Mouse (Mus musculus): ENCODE data around the gene Garnl3.

Gene Garnl3

DNA sequence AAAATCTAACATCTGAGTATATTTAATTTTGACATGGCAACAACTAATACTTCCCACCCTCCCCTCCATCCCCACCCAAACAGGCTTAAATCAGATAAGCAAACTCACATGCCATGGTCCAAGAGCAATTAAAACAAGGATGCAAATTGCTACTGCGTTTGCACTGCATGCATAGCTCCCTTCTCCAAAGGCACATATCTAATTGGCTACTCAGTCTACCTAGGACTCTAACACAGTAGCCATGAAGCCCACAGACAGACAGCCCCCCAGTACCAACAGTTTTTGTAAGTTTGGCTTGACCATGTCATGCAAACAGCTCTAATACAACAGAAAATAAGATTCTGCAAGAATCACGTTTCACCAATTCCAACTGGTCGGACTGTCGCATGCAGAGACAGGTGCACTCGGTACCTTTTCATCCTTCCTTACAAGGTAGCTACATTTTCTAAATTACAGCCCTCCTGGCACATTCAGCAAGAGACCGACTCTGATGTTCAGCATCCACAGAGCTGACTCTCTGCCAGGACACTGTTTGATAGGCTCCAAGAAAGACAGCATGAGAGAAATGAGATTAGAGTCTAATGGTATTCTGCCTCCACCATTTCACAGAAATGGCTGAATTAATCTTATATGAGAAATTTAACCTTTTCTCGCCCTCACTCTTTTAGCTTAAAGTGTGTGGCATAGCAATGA lies 44.6 kb downstream of the Garnl3 start:
- DNase-seq (ENCODE audit: low spot score): no peak

DNA sequence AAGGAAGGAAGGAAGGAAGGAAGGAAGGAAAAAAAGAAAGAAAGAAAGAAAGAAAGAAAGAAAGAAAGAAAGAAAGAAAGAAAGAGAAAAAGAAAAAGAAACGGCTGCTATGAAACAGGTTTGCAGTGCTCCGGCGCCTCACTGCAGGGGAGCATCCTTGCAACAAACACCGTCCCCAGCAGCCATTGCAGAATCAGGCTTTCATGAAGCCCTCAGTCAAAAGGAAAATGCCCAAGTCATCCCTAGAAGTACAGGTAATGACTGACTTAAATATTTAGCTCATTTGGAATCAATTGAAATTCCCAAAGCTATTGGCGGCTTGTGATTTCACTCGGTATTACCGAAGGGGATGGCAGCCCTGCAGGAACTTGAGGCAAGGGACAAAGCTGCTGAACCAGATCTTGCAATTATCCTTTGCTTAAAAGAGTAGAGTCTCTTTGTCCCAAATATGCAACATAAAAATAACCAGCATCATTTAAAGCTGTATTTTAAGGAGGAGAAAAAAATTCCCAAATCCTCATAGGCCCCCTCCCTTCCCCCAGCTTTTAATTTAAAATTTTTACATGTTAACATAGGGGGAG lies 45.3 kb downstream of the Garnl3 start:
- no peak for DNase-seq (ENCODE audit: low spot score)

DNA sequence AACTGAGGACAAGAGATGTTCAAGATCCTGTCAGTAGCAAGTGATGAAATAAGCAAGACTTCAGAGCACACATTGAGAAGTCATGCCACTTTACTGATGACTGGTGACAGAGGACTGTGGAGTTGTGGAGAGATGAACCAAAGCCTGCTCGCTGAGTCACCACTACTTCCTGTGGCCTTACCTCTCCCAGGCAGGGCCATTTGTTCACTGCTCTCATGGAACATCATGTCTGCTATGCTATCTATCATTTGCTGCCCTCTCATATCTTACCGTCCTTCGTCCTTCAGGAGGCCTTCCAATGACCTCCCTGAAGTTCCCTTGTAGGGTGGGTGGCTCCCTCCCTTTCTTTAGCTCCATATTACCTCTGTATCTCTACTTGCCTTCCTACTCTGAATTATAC lies 47.2 kb downstream of the Garnl3 start:
- DNase-seq (ENCODE audit: low spot score): no peak

DNA sequence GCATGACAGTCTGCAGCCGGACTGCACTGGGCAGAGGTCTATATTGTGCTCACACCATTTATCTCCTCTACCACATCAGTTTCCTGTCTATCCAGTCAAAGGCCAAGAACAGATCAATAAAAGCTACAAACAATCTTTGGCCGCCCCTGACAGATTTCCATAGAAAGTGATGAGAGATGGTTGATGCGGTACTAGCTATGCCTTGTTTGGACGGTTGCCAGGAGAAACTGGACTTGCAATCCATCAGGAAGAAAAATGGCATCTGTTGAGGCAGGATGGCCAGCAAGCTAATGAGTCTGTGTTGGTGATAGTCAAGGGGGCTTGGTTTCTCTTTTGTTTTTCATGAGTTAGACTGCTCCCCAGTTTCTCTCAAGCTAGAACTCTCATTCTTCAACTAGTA lies 51.3 kb downstream of the Garnl3 start:
- no peak for DNase-seq (ENCODE audit: low spot score)

DNA sequence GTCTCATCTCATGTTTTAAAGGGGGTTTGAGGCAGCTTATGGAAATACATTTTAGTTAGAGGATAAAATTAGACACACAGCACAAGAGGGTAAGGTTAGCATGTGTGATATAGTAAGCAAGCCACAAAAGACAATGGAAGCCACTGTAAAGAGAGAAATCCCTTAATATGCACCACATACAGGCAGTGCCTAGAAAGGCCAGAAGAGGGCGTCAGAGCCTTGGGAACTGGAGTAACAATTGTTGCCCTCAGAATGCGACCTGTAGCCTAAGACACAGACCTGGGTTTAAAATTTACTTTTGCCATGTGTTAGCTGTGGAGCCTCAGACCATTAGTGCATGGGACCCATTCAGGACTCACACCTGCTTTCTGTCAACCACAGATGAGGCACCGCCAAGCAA lies 54.2 kb downstream of the Garnl3 start:
- peak; percentile 60 for DNase-seq (ENCODE audit: low spot score)

DNA sequence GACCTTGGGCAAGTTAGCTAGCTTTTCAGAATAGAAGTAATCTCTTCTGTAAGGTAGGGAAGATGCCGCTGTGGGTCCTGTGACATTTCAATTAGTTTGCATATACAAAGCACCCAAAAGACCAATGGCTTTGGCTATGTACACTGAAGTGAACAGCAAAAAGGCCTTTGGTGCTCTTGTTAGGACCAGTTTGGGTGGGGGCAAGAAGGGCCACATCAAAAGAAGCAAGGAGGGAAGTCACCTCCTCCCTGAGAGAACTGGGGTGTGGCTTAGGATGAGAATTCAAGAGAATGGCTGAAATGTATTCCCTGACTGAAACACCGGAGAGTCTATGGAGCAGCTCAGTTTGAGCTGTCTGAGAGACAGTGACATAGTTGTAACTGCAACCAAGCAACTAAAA lies 56.5 kb downstream of the Garnl3 start:
- no peak for DNase-seq (ENCODE audit: low spot score)

DNA sequence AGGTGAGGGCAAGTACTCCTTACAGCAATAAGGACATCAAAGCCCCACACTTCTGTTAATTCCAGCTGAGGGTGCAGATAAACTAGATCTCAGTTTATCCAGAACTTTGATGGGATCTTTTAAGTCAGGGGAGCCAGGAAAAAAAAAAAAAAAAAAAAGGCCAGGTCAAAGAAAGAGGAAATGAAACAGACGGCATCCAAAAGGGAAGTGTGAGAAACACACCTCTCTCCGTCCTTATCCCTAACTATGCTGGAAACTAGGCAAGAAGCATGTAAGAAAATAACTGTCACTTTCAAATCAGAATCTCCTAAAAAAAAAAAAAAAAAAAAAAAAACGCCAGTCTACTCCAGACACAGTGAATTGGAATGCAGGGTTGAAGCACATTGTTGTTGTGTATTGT lies 57.3 kb downstream of the Garnl3 start:
- DNase-seq (ENCODE audit: low spot score): no peak

DNA sequence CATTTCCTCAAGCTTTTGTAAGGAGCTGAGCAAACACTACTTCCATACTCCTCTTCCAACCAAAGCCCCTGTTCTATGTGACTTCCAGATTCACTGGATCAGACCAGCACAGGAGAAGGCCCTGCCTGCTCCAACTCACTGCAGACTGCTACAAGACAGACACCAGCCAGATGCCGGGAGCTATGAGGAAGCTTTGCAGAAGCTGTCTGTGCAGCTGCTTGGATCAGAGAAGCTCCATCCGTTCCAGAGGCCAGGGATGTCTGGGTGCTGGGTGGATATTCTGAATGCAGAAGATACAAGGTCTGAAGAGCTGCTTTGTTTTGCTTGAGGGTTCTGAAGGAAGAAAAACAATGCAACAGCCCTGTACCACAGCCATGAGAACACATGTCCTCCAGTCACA lies 59.1 kb downstream of the Garnl3 start:
- DNase-seq (ENCODE audit: low spot score): peak; percentile 28

DNA sequence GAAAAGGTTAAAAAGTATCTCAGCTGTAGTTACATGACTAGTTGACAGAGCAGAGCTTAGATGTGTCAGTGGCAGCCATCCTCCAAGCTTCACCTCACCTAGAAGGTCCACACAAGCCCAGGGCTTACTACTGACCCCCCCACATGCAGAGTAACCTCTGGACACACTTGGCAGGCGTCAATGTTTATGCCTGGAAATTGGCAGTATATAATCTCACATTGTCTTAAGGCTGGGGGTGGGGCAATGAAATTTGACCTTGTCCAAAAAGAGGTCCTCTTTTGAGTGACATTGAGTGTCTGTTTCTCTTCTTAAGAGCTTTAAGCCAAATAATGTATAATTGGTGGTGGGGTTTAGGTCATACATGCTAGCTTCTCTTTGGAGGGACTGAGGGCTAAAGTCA lies 65.8 kb downstream of the Garnl3 start:
- no peak for DNase-seq (ENCODE audit: low spot score)

DNA sequence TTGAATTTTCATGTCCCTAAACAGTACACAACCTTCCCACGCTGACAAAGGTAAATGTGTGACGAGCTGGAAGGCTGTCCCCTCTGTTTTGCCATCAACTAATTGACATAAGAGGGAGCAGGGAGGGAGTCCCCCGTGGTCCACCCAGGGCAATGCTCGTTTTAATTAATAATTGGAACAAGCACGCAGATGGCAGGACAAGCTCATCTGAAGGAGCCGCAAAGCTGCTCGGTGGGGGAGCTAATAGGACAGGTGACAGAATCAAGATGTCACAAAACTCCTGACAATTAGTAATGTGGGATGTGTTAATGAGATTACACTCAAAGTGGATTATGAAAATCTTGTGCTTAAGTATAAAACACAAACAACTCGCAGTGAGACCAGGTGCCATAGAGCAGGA lies 68.7 kb downstream of the Garnl3 start:
- no peak for DNase-seq (ENCODE audit: low spot score)

DNA sequence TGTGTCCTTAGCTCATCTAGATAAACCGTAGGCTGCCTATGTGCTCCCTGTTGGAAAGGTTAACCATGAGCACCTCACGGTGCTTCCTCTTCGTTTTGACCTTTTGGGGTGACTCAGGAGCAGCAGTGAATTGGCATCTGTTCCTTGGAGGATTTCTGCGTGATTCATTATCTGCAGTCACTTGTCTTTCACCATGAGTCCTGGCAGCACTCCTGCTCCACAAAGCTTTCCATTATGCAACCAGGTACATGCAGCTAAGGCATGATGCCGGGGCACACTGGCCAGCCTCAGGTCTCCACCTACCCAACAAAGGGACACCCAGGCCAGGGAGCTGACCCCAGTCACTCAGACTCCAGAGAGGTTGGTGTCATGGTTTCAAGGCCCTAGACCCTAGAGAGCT lies 72.5 kb downstream of the Garnl3 start:
- DNase-seq (ENCODE audit: low spot score): no peak

DNA sequence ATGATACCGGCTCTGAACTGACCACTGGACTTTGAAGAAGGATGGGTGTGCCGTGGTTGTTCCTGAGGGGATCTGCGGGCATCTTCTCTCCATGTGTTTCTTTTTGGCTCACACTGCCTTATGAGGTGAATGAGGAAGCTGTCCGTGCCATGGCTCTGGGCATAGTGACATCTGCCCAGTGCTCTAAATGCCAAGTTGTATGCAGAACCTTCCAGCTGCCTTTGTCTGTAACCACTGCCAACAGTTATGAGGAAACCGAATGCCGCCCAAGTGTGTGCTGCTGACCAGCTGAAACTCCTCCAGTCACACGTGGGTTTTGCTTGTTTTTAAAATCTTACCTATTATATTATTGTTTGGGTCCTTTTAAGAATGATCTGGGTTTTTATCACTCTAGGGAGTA lies 73.9 kb downstream of the Garnl3 start:
- no peak for DNase-seq (ENCODE audit: low spot score)

DNA sequence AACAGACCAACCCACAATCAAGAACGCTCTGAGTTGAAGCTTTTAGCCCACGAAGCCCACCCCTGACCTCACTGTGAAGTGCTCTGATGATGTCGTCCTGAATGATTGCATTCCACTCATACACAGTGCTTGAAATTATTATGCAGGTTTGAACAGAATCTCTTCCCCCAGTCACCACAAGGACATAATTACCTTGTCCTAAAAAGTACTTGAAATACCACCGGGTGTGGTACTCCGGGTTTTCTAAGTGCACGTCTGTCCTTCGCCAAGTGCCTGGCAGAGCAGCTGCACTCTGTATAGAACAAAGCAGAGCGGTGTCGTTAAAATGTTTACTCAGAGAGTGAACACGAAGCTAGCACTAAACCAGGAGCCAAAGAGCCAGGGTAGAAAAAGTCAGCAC lies 77.5 kb downstream of the Garnl3 start:
- no peak for DNase-seq (ENCODE audit: low spot score)

DNA sequence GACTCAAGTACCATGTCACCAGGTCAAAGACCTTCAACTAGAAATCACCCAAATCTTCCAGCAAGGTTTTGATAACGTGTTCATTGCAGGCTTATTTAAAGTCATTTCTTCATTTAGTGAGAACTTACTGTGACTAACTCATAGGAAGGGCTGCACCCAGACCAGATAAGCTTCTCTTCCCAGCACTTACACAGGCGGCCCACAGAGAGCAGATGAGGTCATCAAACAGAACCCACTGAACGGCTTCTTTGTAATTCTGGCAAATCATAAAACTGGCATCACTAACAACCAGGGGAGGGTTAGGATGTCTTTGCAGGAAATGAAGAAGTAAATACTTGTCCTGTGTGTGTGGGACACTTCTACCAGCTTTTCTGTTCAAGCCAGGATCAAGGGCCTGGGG lies 84.1 kb downstream of the Garnl3 start:
- DNase-seq (ENCODE audit: low spot score): no peak

DNA sequence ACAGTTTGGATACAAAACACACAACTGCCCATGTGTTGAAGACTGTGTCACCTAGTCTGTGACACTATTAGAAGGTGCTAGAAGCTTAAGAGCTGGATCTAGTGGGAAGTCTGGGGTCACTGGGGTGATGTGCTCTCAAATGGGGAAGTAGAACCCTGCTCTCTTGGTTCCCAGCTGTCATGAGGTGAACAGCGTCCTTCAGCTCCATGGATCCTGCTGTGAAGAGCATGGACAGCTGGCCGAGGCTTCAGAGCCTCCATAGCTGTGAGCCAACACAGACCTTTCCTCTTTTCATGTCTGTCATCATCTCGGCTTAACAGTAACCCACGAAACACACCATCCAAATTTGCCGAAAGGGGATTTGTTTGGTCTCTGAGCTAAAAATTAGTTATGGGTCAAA lies 84.5 kb downstream of the Garnl3 start:
- DNase-seq (ENCODE audit: low spot score): no peak

DNA sequence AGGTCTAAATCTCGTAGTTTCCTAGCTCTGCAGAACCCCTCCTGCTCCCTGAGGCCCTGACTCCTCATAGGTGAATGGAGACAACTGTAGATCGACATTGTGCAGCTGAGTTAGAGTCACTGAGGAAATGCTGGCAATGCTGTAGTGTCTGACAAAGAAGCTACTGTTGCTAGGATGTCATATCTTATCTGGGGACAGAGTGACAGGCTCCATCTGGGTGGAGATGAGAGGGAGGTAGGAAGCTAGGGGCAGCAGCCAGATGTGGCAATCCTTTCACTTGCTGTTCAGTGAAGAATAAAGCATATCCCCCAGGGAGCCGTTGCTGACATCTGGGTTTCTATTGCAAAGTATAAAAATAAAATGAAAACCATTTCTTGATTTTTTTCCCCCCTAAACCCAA lies 85.6 kb downstream of the Garnl3 start:
- no peak for DNase-seq (ENCODE audit: low spot score)

DNA sequence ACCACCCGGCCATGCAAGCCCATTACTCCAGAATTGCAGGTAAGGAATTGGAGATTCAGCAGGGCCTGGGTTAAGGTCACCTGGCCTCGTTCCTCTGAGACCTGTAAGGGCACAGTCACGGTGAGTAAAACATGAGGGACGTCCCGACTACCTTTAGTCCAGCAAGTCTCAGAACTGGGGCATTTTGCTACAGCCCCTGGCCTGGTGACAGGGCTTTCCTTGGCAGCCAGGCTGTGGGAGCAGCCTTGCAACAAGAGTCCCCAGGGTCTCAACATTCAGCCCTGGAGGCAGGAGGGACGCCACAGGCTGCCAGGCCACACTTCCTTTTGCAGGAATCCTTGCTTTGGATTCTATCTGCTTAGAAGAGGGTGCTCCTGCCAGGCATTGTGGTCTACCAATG lies 88.7 kb downstream of the Garnl3 start:
- DNase-seq (ENCODE audit: low spot score): no peak

DNA sequence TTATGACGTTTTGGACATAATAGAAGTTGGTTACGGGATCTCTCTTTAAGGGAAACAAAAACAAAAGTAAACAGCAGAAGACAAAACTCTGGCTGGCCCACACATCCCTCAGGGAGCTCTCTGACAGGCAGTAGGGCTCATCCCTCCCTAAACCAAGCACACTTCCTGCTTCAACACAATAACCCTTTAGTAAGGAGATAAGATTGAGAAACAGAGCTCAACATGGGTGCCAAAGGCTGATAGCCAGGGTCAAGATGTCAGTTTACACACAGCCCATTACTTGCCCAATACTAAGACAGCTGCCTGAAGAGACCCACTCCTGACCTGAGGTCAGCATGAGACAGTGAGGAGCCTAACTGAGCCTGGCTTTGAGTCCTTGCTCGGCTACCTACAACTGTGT lies 89.9 kb downstream of the Garnl3 start:
- no peak for DNase-seq (ENCODE audit: low spot score)

DNA sequence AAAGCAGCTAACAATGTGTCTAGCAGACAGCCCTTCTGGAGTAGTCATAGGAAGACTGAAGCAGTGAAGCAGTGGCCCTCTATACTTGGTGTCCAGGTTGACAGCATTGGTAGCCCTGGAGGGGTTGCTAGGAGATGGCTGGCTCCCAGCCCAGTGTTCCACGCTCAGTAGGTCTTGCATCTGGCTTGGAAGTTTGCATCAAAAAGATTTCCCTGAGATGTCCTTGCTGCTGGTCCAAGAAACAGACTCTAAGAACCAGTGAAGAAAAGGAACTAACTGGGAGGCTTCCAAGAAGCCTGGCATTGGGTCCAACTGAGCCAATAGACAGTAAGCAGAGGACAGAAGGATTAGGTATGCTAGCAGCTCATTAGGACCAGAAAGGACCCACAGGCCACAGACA lies 94.0 kb downstream of the Garnl3 start:
- DNase-seq (ENCODE audit: low spot score): peak; percentile 67

DNA sequence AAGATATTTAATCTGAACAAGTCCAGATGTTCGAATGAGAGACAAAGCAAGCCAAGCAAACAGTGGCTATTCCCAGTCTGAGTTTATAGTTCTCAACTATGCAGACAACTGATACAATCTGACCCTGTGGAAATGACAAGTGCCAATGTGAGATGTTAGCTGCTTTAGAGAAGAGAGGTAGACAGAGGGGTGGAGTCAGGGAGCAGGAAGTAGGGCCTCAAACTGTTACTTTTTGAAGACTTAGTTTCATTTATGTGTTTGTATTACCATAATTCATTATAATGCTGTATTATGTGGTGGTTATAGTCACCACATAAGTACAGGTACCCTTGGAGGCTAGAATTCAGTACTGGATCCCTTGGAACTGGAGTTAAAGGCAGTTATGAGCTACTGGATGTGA lies 96.2 kb downstream of the Garnl3 start:
- DNase-seq (ENCODE audit: low spot score): no peak

DNA sequence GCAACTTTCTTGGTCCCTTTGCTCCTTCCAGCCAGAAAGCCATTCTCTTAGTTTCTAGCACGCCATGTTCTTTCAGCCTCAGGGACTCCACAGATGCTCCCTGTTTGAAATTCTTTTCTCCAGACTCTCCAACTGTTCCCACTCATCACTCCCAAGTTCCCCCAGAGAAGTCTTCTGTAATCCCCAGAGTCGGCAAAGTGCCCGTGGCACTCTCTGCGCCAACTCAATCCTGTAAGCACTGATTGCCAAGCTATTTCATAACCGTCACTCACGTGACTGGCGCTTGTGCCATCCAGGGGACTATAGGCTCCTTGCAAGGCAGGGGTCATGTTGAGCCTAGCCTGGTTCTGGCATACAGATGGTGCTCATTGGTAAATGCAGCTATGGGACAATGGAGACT lies 98.2 kb downstream of the Garnl3 start:
- DNase-seq (ENCODE audit: low spot score): peak; percentile 78

DNA sequence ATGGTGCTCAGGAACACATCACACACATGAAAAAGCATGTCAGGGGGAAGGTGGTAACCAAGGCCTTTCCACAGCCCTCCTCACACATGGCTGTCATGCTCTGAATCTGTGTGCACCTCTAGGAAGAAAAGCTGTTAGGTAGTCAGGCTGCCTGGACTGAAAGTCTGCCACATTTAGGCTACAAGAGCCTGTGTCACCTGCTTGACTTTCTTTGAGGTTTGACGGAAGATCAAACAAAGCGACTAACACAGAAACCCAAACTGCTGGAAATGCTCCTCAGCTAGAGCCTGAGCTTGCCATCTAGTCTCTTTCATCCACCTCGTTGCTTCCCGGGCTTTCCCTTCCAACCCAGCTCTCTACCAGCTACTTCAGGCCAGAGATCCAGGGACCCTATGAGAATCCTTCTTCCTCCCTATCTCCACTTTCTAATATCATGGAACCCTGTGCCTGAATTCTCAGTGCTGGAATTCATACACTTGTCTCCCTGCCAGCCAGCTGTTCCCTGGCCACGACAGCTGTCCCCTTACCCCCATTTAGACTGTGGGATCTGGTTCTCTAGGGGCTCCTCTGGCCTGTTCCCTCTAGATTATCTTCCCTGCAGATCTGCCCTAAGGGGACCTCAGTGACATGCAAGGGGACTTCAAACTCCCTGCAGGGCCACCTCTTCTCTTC lies 98.9 kb downstream of the Garnl3 start:
- DNase-seq (ENCODE audit: low spot score): no peak

DNA sequence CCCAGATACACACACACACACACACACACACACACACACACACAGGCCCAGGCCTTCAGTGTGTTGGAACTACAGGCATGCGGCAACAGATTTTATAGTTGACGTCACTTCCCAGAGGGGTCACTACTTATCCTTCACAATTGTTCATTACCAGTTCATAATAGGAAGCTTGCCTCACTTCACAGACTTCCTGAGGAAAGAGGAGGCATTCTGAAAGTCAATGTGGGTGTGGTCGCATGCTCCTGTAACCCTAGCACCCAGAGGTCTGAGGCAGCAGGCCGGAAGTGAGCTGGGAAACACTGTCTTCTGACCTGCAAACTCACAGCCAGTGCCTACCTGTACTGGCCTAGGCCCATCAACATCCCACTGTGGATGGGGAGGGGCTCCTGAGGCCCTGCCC lies 106.4 kb downstream of the Garnl3 start:
- DNase-seq (ENCODE audit: low spot score): no peak

DNA sequence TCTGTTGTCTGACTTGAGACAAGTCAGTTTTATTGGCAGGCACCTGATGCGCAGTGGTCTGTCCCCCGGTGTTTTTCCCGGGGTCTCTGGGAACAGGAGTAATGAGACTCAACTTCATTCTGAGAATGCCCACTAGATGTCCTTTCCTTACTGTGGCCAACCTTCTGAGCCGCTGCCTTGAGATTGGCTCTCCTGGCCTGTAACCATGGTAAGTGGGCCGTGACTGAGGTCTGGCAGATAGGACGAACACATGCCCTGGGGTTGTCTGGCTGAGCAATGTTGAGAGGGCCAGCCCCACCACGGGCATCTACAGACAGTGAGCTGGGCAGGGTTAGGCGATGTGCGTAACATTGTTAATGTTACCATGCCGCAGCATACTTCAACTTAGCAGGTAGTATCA lies 106.9 kb downstream of the Garnl3 start:
- DNase-seq (ENCODE audit: low spot score): no peak
